In genomic region chr12:46818021-46818855, GRCm38 (mm10) we compare ENCODE assay signal across 8 mouse cellular contexts. TPM values are rescaled to one million over a fixed set of nuclear protein-coding genes. Genes with fewer than 3 reads are reported as not detected.
DNase-seq lines count a peak whose midpoint lies in the region; ATAC-seq and TF ChIP-seq lines count a peak whose summit lies in the region.

No protein-coding gene starts in this region.

- no peaks in the 10 kb centered on the region for H3K9me3 ChIP-seq in forebrain, postnatal 0 days (ENCODE audit: low read length)
- no peaks in the 10 kb centered on the region for H3K9me3 ChIP-seq in hindbrain, embryonic 10.5 days
- H3K9me3 ChIP-seq in lung, embryonic 14.5 days (ENCODE audit: low read depth, low read length): no peaks in the 10 kb centered on the region

- DNase-seq in MN1 (ENCODE audit: low spot score): peak; percentile 63
- DNase-seq in cerebellum, adult 18-20 months: peak; percentile 55 to 74
- DNase-seq in forebrain, postnatal 0 days: peak; percentile 76
- DNase-seq in hindbrain, embryonic 10.5 days (ENCODE audit: low spot score): peak; percentile 74
- DNase-seq in layer of hippocampus, postnatal 10 days (ENCODE audit: low spot score in 2 of 2): peak; percentile 63 to 77
- peak; percentile 70 for DNase-seq in lung, embryonic 14.5 days
- DNase-seq in right cerebral cortex, adult 18-20 months: peak; percentile 56

- WGBS in forebrain, postnatal 0 days: under 1% methylated on average over 59 of the region's 61 CpGs
- WGBS in hindbrain, embryonic 10.5 days: under 1% methylated on average over 61 of the region's 61 CpGs
- WGBS in lung, embryonic 14.5 days: under 1% methylated on average over 59 of the region's 61 CpGs

- peaks cover 4% of the 10 kb centered on the region; the same call in 1 of the 2 replicates for H3K4me1 ChIP-seq in forebrain, postnatal 0 days (ENCODE audit: insufficient read depth)
- H3K4me1 ChIP-seq in hindbrain, embryonic 10.5 days (replicated peaks): peaks cover 19% of the 10 kb centered on the region
- 0 out of 2 replicates have a peak, but pooled peaks cover 3% of the 10 kb centered on the region for H3K4me1 ChIP-seq in lung, embryonic 14.5 days (ENCODE audit: insufficient read depth)

- H3K4me2 ChIP-seq in forebrain, postnatal 0 days (ENCODE audit: low read depth): peak overlapping the region; percentile 65
- H3K4me2 ChIP-seq in lung, embryonic 14.5 days: peak overlapping the region; percentile 88

- peak; percentile 36 for ATAC-seq in forebrain, postnatal 0 days
- peak; percentile 10; the same call in 1 of the 2 replicates for ATAC-seq in lung, embryonic 14.5 days (ENCODE audit: insufficient read depth)
- no peak for ATAC-seq in granulocyte monocyte progenitor cell, adult 5-6 weeks (replicated peaks; ENCODE audit: poor library complexity, severe bottlenecking)

- H3K9ac ChIP-seq in forebrain, postnatal 0 days: peak overlapping the region; percentile 92
- peak overlapping the region; percentile 72 for H3K9ac ChIP-seq in lung, embryonic 14.5 days

- TF ChIP-seq CTCF in forebrain, postnatal 0 days (IDR thresholded peaks at IDR 0.05; ENCODE audit: low read depth): no peak
- TF ChIP-seq CTCF in lung, embryonic 14.5 days (IDR thresholded peaks at IDR 0.05; ENCODE audit: low read depth): no peak

- H3K4me3 ChIP-seq in forebrain, postnatal 0 days (ENCODE audit: low read depth, low read length): peak overlapping the region; percentile 91
- H3K4me3 ChIP-seq in hindbrain, embryonic 10.5 days: peak overlapping the region; percentile 81
- H3K4me3 ChIP-seq in lung, embryonic 14.5 days (ENCODE audit: low read depth, low read length): peak overlapping the region; percentile 73

- no peaks in the 10 kb centered on the region for H3K27me3 ChIP-seq in forebrain, postnatal 0 days (ENCODE audit: insufficient read depth, low read length)
- H3K27me3 ChIP-seq in hindbrain, embryonic 10.5 days (ENCODE audit: insufficient read depth, poor library complexity, severe bottlenecking): no peaks in the 10 kb centered on the region
- peaks cover 2% of the 10 kb centered on the region; the same call in 1 of the 2 replicates for H3K27me3 ChIP-seq in lung, embryonic 14.5 days (ENCODE audit: insufficient read depth, low read length)

- peak overlapping the region; percentile 93 for H3K27ac ChIP-seq in forebrain, postnatal 0 days (ENCODE audit: low read depth, low read length)
- H3K27ac ChIP-seq in hindbrain, embryonic 10.5 days: peak overlapping the region; percentile 99
- peak overlapping the region; percentile 81; the same call in 1 of the 2 replicates for H3K27ac ChIP-seq in lung, embryonic 14.5 days (ENCODE audit: low read depth)

- H3K36me3 ChIP-seq in forebrain, postnatal 0 days (ENCODE audit: insufficient read depth): no peaks in the 10 kb centered on the region
- no peaks in the 10 kb centered on the region for H3K36me3 ChIP-seq in hindbrain, embryonic 10.5 days
- no peaks in the 10 kb centered on the region for H3K36me3 ChIP-seq in lung, embryonic 14.5 days (ENCODE audit: insufficient read depth)

RNA-seq across cellular contexts. Expression of gene Nova1, which starts 0.5 kb away (rescaled TPM):
- total RNA-seq in forebrain, postnatal 0 days (2014; rRNA removed): 31.2 and 63.7 TPM in 2 replicates
- 13.9 and 20.8 TPM in 2 replicates for polyA plus RNA-seq in forebrain, postnatal 0 days (2015; fragmentation: Nextera tagmentation; extraction: Ambion mirVana)
- 9.9 and 17.6 TPM in 2 replicates for polyA plus RNA-seq in hindbrain, embryonic 10.5 days (2016; fragmentation: Nextera tagmentation; extraction: Ambion mirVana)
- 10 to 100 TPM; 35.4 to 35.6 TPM for total RNA-seq in layer of hippocampus, postnatal 10 days (2021)
- polyA plus RNA-seq in lung, embryonic 14.5 days (2014; fragmentation: Nextera tagmentation; extraction: Ambion mirVana): 1.7 and 2.2 TPM in 2 replicates
- total RNA-seq in granulocyte monocyte progenitor cell, adult 5-6 weeks (2014; fragmentation: Nextera tagmentation): not detected in 2 replicates
- total RNA-seq in granulocyte monocyte progenitor cell, adult 5-6 weeks (2017): under 0.01 TPM in 1 of 2 replicates, not detected in the other

Comparison
In these comparisons a context has a peak if more than half of its experiments do, and no peak if none do; other contexts are left out.
1. RNA of gene Nova1, which starts 0.5 kb away (total RNA-seq): 31.2 to 63.7 TPM in forebrain, postnatal 0 days and 35.4 to 35.6 TPM in layer of hippocampus, postnatal 10 days; under 0.01 TPM in granulocyte monocyte progenitor cell, adult 5-6 weeks; every median in the first group is over 10 times any median in the second.
2. Peak in every context shown above with its lines, with median percentiles within 50 percentile points of each other: DNase-seq, H3K27ac ChIP-seq and H3K4me3 ChIP-seq.